Mouse (Mus musculus): ENCODE measurements at regions not wholly inside any gene's neighbourhood (a gene's known extent, or its start where the extent isn't known, plus 50 kb on each side); places are given as distances from the start of the nearest gene placed in this dataset.

- no peak for DNase-seq (ENCODE audit: low spot score in 2 of 2)
Observed at GRCm38 (mm10) chr10:98650533-98650932, 263.7 kb upstream of the Atp2b1 start.

- DNase-seq (ENCODE audit: low spot score in 2 of 2) = no peak
Observed at GRCm38 (mm10) chr10:98651127-98651526, 263.1 kb upstream of the Atp2b1 start.

- DNase-seq (ENCODE audit: low spot score in 2 of 2) = no peak
Observed at GRCm38 (mm10) chr10:98651599-98651998, 262.6 kb upstream of the Atp2b1 start.

GRCm38 (mm10) chr10:98652084-98652483 lies 262.1 kb upstream of the Atp2b1 start:
- no peak for DNase-seq (ENCODE audit: low spot score in 2 of 2)

GRCm38 (mm10) chr10:98660747-98661146 lies 253.5 kb upstream of the Atp2b1 start:
- DNase-seq (ENCODE audit: low spot score in 2 of 2) = no peak

GRCm38 (mm10) chr10:98665936-98666505 lies 248.2 kb upstream of the Atp2b1 start:
- DNase-seq (ENCODE audit: low spot score in 2 of 2) = no peak

GRCm38 (mm10) chr10:98667728-98668127 lies 246.5 kb upstream of the Atp2b1 start:
- DNase-seq (ENCODE audit: low spot score in 2 of 2) = no peak

GRCm38 (mm10) chr10:98674131-98674530 lies 240.1 kb upstream of the Atp2b1 start:
- DNase-seq (ENCODE audit: low spot score in 2 of 2) = no peak

GRCm38 (mm10) chr10:98676907-98677306 lies 237.3 kb upstream of the Atp2b1 start:
- DNase-seq (ENCODE audit: low spot score in 2 of 2) = no peak

GRCm38 (mm10) chr10:98678234-98678633 lies 236.0 kb upstream of the Atp2b1 start:
- DNase-seq (ENCODE audit: low spot score in 2 of 2) = no peak

- DNase-seq (ENCODE audit: low spot score in 2 of 2) = no peak
Observed at GRCm38 (mm10) chr10:98682436-98682835, 231.8 kb upstream of the Atp2b1 start.

GRCm38 (mm10) chr10:98684195-98684594 lies 230.0 kb upstream of the Atp2b1 start:
- peak; percentile 60 to 66 for DNase-seq (ENCODE audit: low spot score in 2 of 2)

GRCm38 (mm10) chr10:98684707-98685106 lies 229.5 kb upstream of the Atp2b1 start:
- DNase-seq (ENCODE audit: low spot score in 2 of 2) = no peak

- DNase-seq (ENCODE audit: low spot score in 2 of 2) = no peak
Observed at GRCm38 (mm10) chr10:98685739-98686138, 228.5 kb upstream of the Atp2b1 start.

GRCm38 (mm10) chr10:98686370-98686769 lies 227.8 kb upstream of the Atp2b1 start:
- DNase-seq (ENCODE audit: low spot score in 2 of 2) = no peak

GRCm38 (mm10) chr10:98691816-98692215 lies 222.4 kb upstream of the Atp2b1 start:
- no peak for DNase-seq (ENCODE audit: low spot score in 2 of 2)

GRCm38 (mm10) chr10:98694690-98695370 lies 219.4 kb upstream of the Atp2b1 start:
- no peak for DNase-seq (ENCODE audit: low spot score in 2 of 2)

GRCm38 (mm10) chr10:98695371-98695725 lies 218.9 kb upstream of the Atp2b1 start:
- DNase-seq (ENCODE audit: low spot score in 2 of 2) = no peak

- no peak for DNase-seq (ENCODE audit: low spot score in 2 of 2)
Observed at GRCm38 (mm10) chr10:98697866-98698265, 216.3 kb upstream of the Atp2b1 start.

GRCm38 (mm10) chr10:98699579-98699978 lies 214.6 kb upstream of the Atp2b1 start:
- no peak for DNase-seq (ENCODE audit: low spot score in 2 of 2)

GRCm38 (mm10) chr10:98700407-98700806 lies 213.8 kb upstream of the Atp2b1 start:
- no peak for DNase-seq (ENCODE audit: low spot score in 2 of 2)

- no peak for DNase-seq (ENCODE audit: low spot score in 2 of 2)
Observed at GRCm38 (mm10) chr10:98701285-98701684, 212.9 kb upstream of the Atp2b1 start.

- DNase-seq (ENCODE audit: low spot score in 2 of 2) = no peak
Observed at GRCm38 (mm10) chr10:98702470-98703215, 211.6 kb upstream of the Atp2b1 start.
